Mouse (Mus musculus) heart, postnatal 0 days (tissue): ENCODE data around the gene Kantr. TPM values are rescaled to one million over a fixed set of nuclear protein-coding genes. Genes with fewer than 3 reads are reported as not detected.
"Not testable (repeated sequence)": the region's sequence is repeated elsewhere in the genome, so short reads cannot be mapped to it uniquely, and the experiment has no call there.

Source experiments
- ATAC-seq: fragments of 200-750 bp; cut with Nextera tagmentation; 2 replicates; pipeline ENCODE4 v1.8.0; 2017; ENCODE audit warnings: low read depth, moderate number of reproducible peaks, moderate library complexity; ENCODE audit not compliant: insufficient read depth
- DNase-seq: peaks from one replicate; pipeline ENCODE4 v3.0.0-alpha.2; 2016; ENCODE audit warnings: low spot score
- H3K27ac ChIP-seq: fragments of 300-500 bp; sonication (generic); 2 replicates; pipeline ENCODE4 v1.5.1; 2014; ENCODE audit warnings: low read depth, mild to moderate bottlenecking
- H3K27me3 ChIP-seq: fragments of 300-500 bp; sonication (generic); 2 replicates; pipeline ENCODE4 v1.6.1; 2014; ENCODE audit warnings: low read length, mixed read lengths; ENCODE audit not compliant: control insufficient read depth, insufficient read depth
- H3K36me3 ChIP-seq: fragments of 300-500 bp; sonication (generic); replicated peaks from 2 replicates; pipeline ENCODE4 v1.6.1; 2014; ENCODE audit warnings: low read length, mixed read lengths; ENCODE audit not compliant: control insufficient read depth, insufficient read depth
- H3K4me1 ChIP-seq: fragments of 300-500 bp; sonication (generic); 2 replicates; pipeline ENCODE4 v1.6.1; 2014; ENCODE audit warnings: antibody characterized with exemption; ENCODE audit not compliant: control insufficient read depth, insufficient read depth
- H3K4me2 ChIP-seq: fragments of 300-500 bp; sonication (generic); 2 replicates; pipeline ENCODE4 v1.6.1; 2014; ENCODE audit warnings: low read depth, mild to moderate bottlenecking, low read length, moderate library complexity
- H3K4me3 ChIP-seq: fragments of 300-500 bp; sonication (generic); 2 replicates; pipeline ENCODE4 v1.5.1; 2014; ENCODE audit warnings: low read depth, low read length
- H3K9ac ChIP-seq: fragments of 300-500 bp; sonication (generic); replicated peaks from 2 replicates; pipeline ENCODE4 v1.6.1; 2014; ENCODE audit warnings: low read depth, low read length, mixed read lengths
- H3K9me3 ChIP-seq: fragments of 300-500 bp; sonication (generic); replicated peaks from 2 replicates; pipeline ENCODE4 v1.6.1; 2016; ENCODE audit warnings: low read length; ENCODE audit not compliant: control insufficient read depth
- CTCF ChIP-seq: IDR thresholded peaks from 2 replicates; pipeline ENCODE4 v1.5.1; 2016; ENCODE audit warnings: antibody characterized with exemption, control low read depth, low read depth
- EP300 ChIP-seq: IDR thresholded peaks from 2 replicates; pipeline ENCODE4 v1.6.1; 2016; ENCODE audit warnings: antibody characterized with exemption, low read depth
- WGBS: fragments of 180-500 bp; shearing (Covaris S2); extraction: QIAGEN DNeasy Blood & Tissue Kit; methylation state at CpG from one replicate; pipeline ENCODE4 v1.1.7; 2014; 5-methylcytosine and 5-hydroxymethylcytosine counted together
- polyA plus RNA-seq: library from polyadenylated mRNA; unstranded; fragments of >200 nt; fragmentation: Nextera tagmentation; extraction: Ambion mirVana; gene quantifications from 2 replicates; pipeline ENCODE4 v1.2.1, GENCODE M21; 2015
- total RNA-seq: library from RNA; depleted of rRNA; stranded (reverse); fragments of >200 nt; gene quantifications from 2 replicates; pipeline ENCODE4 v1.2.3, GENCODE M21; 2014; ENCODE audit warnings: low replicate concordance

The Kantr gene
- total and polyA plus RNA-seq, 2 experiments from 2014 or later = 1.0 to 2.8 TPM

- no peak overlapping the region for H3K4me2 ChIP-seq
- no peak for ATAC-seq
- WGBS = 75% methylated on average over 4 of the region's 4 CpGs
- H3K27ac ChIP-seq = no peak overlapping the region
- H3K4me3 ChIP-seq = no peak overlapping the region
- H3K4me1 ChIP-seq = no peaks in the 10 kb centered on the region
- no peak for DNase-seq
- no peak for TF ChIP-seq CTCF
- TF ChIP-seq EP300 = no peak
- peaks cover 5% of the 10 kb centered on the region; the same call in 1 of the 2 replicates for H3K36me3 ChIP-seq
- H3K9me3 ChIP-seq = no peaks in the 10 kb centered on the region
- no peaks in the 10 kb centered on the region for H3K27me3 ChIP-seq
- no peak overlapping the region for H3K9ac ChIP-seq
These were observed 6.8 kb downstream of the Kantr start for GRCm38 (mm10) chrX:152320535-152320934.

- no peaks in the 10 kb centered on the region for H3K4me1 ChIP-seq
- WGBS = 51% methylated on average over 2 of the region's 2 CpGs
- peak; percentile 52 for TF ChIP-seq CTCF
- TF ChIP-seq EP300 = no peak
- ATAC-seq (no peak), DNase-seq (no peak)
- H3K9ac ChIP-seq = no peak overlapping the region
- H3K9me3 ChIP-seq = no peaks in the 10 kb centered on the region
- H3K36me3 ChIP-seq = no peaks in the 10 kb centered on the region
- no peak overlapping the region for H3K4me2 ChIP-seq
- no peak overlapping the region for H3K4me3 ChIP-seq
- no peak overlapping the region for H3K27ac ChIP-seq
- no peaks in the 10 kb centered on the region for H3K27me3 ChIP-seq
These were observed 19.4 kb downstream of the Kantr start for GRCm38 (mm10) chrX:152307942-152308341.

- TF ChIP-seq CTCF (no peak), EP300 (no peak)
- H3K9me3 ChIP-seq = no peaks in the 10 kb centered on the region
- no peak overlapping the region for H3K9ac ChIP-seq
- H3K4me2 ChIP-seq = no peak overlapping the region
- no peak overlapping the region for H3K4me3 ChIP-seq
- H3K27me3 ChIP-seq = no peaks in the 10 kb centered on the region
- no peak overlapping the region for H3K27ac ChIP-seq
- H3K36me3 ChIP-seq = no peaks in the 10 kb centered on the region
- no peak for DNase-seq
- no peak for ATAC-seq
- no peaks in the 10 kb centered on the region for H3K4me1 ChIP-seq
These were observed 19.9 kb downstream of the Kantr start for GRCm38 (mm10) chrX:152307371-152307770.

GRCm38 (mm10) chrX:152306224-152306623, 21.1 kb downstream of the Kantr start:
- H3K4me2 ChIP-seq = no peak overlapping the region
- no peaks in the 10 kb centered on the region for H3K27me3 ChIP-seq
- no peaks in the 10 kb centered on the region for H3K9me3 ChIP-seq
- H3K27ac ChIP-seq = no peak overlapping the region
- no peaks in the 10 kb centered on the region for H3K36me3 ChIP-seq
- TF ChIP-seq EP300 (no peak), CTCF (no peak)
- ATAC-seq = no peak
- no peaks in the 10 kb centered on the region for H3K4me1 ChIP-seq
- 83% methylated on average over 2 of the region's 2 CpGs for WGBS
- no peak for DNase-seq
- no peak overlapping the region for H3K9ac ChIP-seq
- H3K4me3 ChIP-seq = no peak overlapping the region

- not testable (repeated sequence) for H3K27ac ChIP-seq, ATAC-seq, H3K4me1 ChIP-seq, H3K4me3 ChIP-seq, DNase-seq, H3K4me2 ChIP-seq, H3K36me3 ChIP-seq, H3K27me3 ChIP-seq, H3K9ac ChIP-seq, H3K9me3 ChIP-seq
- 76% methylated on average over 1 of the region's 1 CpGs for WGBS
These were observed 40.3 kb downstream of the Kantr start for GRCm38 (mm10) chrX:152287026-152287425.

- H3K4me1 ChIP-seq = no peaks in the 10 kb centered on the region
- H3K27ac ChIP-seq = no peak overlapping the region
- WGBS = 52% methylated on average over 3 of the region's 3 CpGs
- H3K9me3 ChIP-seq = no peaks in the 10 kb centered on the region
- DNase-seq (no peak), ATAC-seq (no peak)
- H3K4me2 ChIP-seq = no peak overlapping the region
- no peaks in the 10 kb centered on the region for H3K36me3 ChIP-seq
- H3K27me3 ChIP-seq = no peaks in the 10 kb centered on the region
- TF ChIP-seq CTCF (no peak), EP300 (no peak)
- no peak overlapping the region for H3K9ac ChIP-seq
- no peak overlapping the region for H3K4me3 ChIP-seq
These were observed 42.5 kb downstream of the Kantr start for GRCm38 (mm10) chrX:152284746-152285145.
